Mouse (Mus musculus) MEL (cell line): ENCODE results near the gene Prkag2. TPM values are rescaled to one million over a fixed set of nuclear protein-coding genes. Genes with fewer than 3 reads are reported as not detected.

Experiments
- DNase-seq: peaks from one replicate; pipeline ENCODE4 v3.0.0; 2011; ENCODE audit warnings: low read depth, low spot score
- H3K27ac ChIP-seq: 2 replicates; pipeline ENCODE4 v1.5.1; 2012; ENCODE audit warnings: low read depth, mild to moderate bottlenecking, control low read depth, low read length, moderate library complexity; ENCODE audit not compliant: control insufficient read depth
- H3K27me3 ChIP-seq, 2 experiments: fragments of 150-350 bp in 1 of 2; sonication (generic) in 1 of 2; 2 replicates each; pipeline ENCODE4 v1.6.1; 2012; ENCODE audit warnings: low read length in 2 of 2, mild to moderate bottlenecking in 2 of 2, improper control_type of control experiment in 1 of 2, moderate library complexity in 1 of 2; ENCODE audit not compliant: insufficient read depth in 2 of 2, control insufficient read depth in 1 of 2
- H3K36me3 ChIP-seq, 2 experiments: 2 replicates each; pipeline ENCODE4 v1.6.1; 2012 to 2014; ENCODE audit warnings: low read length in 2 of 2, improper control_type of control experiment in 1 of 2, inconsistent platforms in 1 of 2, mild to moderate bottlenecking in 1 of 2; ENCODE audit not compliant: insufficient read depth in 2 of 2, control insufficient read depth in 1 of 2
- H3K4me1 ChIP-seq, 2 experiments: fragments of 150-350 bp in 1 of 2; sonication (generic) in 1 of 2; 2 replicates each; pipeline ENCODE4 v1.6.1; 2012; ENCODE audit warnings: low read length in 2 of 2, improper control_type of control experiment in 1 of 2, mild to moderate bottlenecking in 1 of 2; ENCODE audit not compliant: insufficient read depth in 2 of 2, control insufficient read depth in 1 of 2
- H3K4me3 ChIP-seq, 2 experiments: fragments of 150-350 bp in 1 of 2; sonication (generic) in 1 of 2; 2 replicates each; pipeline ENCODE4 v1.5.1; 2012; ENCODE audit warnings: low read depth in 2 of 2, low read length in 2 of 2, mild to moderate bottlenecking in 2 of 2, moderate library complexity in 2 of 2, control low read depth in 1 of 2, improper control_type of control experiment in 1 of 2; ENCODE audit not compliant: control insufficient read depth in 1 of 2, insufficient read depth in 1 of 2
- H3K79me2 ChIP-seq: 2 replicates; pipeline ENCODE4 v1.6.1; 2012; ENCODE audit warnings: mild to moderate bottlenecking, low read length, moderate library complexity; ENCODE audit not compliant: control insufficient read depth, poor library complexity, insufficient read depth
- H3K9ac ChIP-seq: 2 replicates; pipeline ENCODE4 v1.6.1; 2012; ENCODE audit warnings: low read depth, mild to moderate bottlenecking, control low read depth, low read length, moderate library complexity; ENCODE audit not compliant: control insufficient read depth, poor library complexity, severe bottlenecking
- H3K9me3 ChIP-seq: fragments of 150-350 bp; sonication (generic); replicated peaks from 2 replicates; pipeline ENCODE4 v1.6.1; 2012; ENCODE audit warnings: mild to moderate bottlenecking, low read length, improper control_type of control experiment, moderate library complexity; ENCODE audit not compliant: insufficient read depth
- BHLHE40 ChIP-seq: IDR thresholded peaks from 2 replicates; pipeline ENCODE4 v1.6.1; 2012; ENCODE audit warnings: low read depth, mild to moderate bottlenecking, inconsistent platforms, low read length, improper control_type of control experiment, borderline replicate concordance
- CHD2 ChIP-seq: IDR thresholded peaks from 2 replicates; pipeline ENCODE4 v1.6.1; 2011; ENCODE audit warnings: low read length, improper control_type of control experiment
- CTCF ChIP-seq, 3 experiments: IDR thresholded peaks in 2 of 3; conservative IDR thresholded peaks in 1 of 3; 2 replicates each; pipeline ENCODE4 v1.5.1; 2011 to 2012; ENCODE audit warnings: low read length in 3 of 3, low read depth in 2 of 3, mild to moderate bottlenecking in 2 of 3, improper control_type of control experiment in 1 of 3, inconsistent platforms in 1 of 3, mixed read lengths in 1 of 3, moderate library complexity in 1 of 3; ENCODE audit not compliant: control insufficient read depth in 1 of 3, insufficient read depth in 1 of 3, poor library complexity in 1 of 3, severe bottlenecking in 1 of 3
- EP300 ChIP-seq, 2 experiments: IDR thresholded peaks; 2 replicates each; pipeline ENCODE4 v1.6.1; 2011; ENCODE audit warnings: improper control_type of control experiment in 2 of 2, low read length in 2 of 2, low read depth in 1 of 2, mild to moderate bottlenecking in 1 of 2
- ETS1 ChIP-seq: IDR thresholded peaks from 2 replicates; pipeline ENCODE4 v1.6.1; 2012; ENCODE audit warnings: low read depth, mild to moderate bottlenecking, inconsistent platforms, low read length, improper control_type of control experiment, moderate library complexity
- GATA1 ChIP-seq: IDR thresholded peaks from 2 replicates; pipeline ENCODE4 v1.6.1; 2011; ENCODE audit warnings: low read depth, low read length, improper control_type of control experiment
- KAT2A ChIP-seq: conservative IDR thresholded peaks from 2 replicates; pipeline ENCODE4 v1.6.1; 2012; ENCODE audit warnings: low read depth, low read length, improper control_type of control experiment, inconsistent platforms
- MAX ChIP-seq: IDR thresholded peaks from 2 replicates; pipeline ENCODE4 v1.6.1; 2011; ENCODE audit warnings: low read length, improper control_type of control experiment
- MAZ ChIP-seq: IDR thresholded peaks from 2 replicates; pipeline ENCODE4 v1.6.1; 2012; ENCODE audit warnings: low read depth, mild to moderate bottlenecking, inconsistent platforms, low read length, improper control_type of control experiment
- MEF2A ChIP-seq: IDR thresholded peaks from 2 replicates; pipeline ENCODE4 v1.6.1; 2014; ENCODE audit warnings: low read depth, mild to moderate bottlenecking, inconsistent platforms, low read length, improper control_type of control experiment; ENCODE audit not compliant: poor library complexity, insufficient replicate concordance, severe bottlenecking; ENCODE audit errors: extremely low read depth
- MXI1 ChIP-seq: IDR thresholded peaks from 2 replicates; pipeline ENCODE4 v1.6.1; 2011; ENCODE audit warnings: mild to moderate bottlenecking, low read depth, low read length, improper control_type of control experiment
- MYC ChIP-seq: IDR thresholded peaks from 2 replicates; pipeline ENCODE4 v1.6.1; 2011; ENCODE audit warnings: low read depth, mild to moderate bottlenecking, low read length, improper control_type of control experiment, moderate library complexity
- NRF1 ChIP-seq: IDR thresholded peaks from 2 replicates; pipeline ENCODE4 v1.6.1; 2014; ENCODE audit warnings: low read depth, mild to moderate bottlenecking, inconsistent platforms, low read length, improper control_type of control experiment, moderate library complexity; ENCODE audit not compliant: poor library complexity, insufficient read depth, severe bottlenecking
- POLR2A ChIP-seq, 2 experiments: IDR thresholded peaks; 2 replicates each; pipeline ENCODE4 v1.6.1; 2011 to 2012; ENCODE audit warnings: low read length in 2 of 2, mild to moderate bottlenecking in 2 of 2, control low read depth in 1 of 2, improper control_type of control experiment in 1 of 2, low read depth in 1 of 2, moderate library complexity in 1 of 2; ENCODE audit not compliant: control insufficient read depth in 1 of 2, insufficient read depth in 1 of 2, poor library complexity in 1 of 2
- POLR2AphosphoS2 ChIP-seq: IDR thresholded peaks from 2 replicates; pipeline ENCODE4 v1.6.1; 2011; ENCODE audit warnings: low read length, improper control_type of control experiment
- POLR2AphosphoS5 ChIP-seq: IDR thresholded peaks from 2 replicates; pipeline ENCODE4 v1.6.1; 2012; ENCODE audit warnings: low read depth, borderline replicate concordance, mild to moderate bottlenecking, inconsistent platforms, low read length, moderate library complexity, mixed read lengths
- RCOR1 ChIP-seq: IDR thresholded peaks from 2 replicates; pipeline ENCODE4 v1.6.1; 2012; ENCODE audit warnings: low read depth, mild to moderate bottlenecking, inconsistent platforms, low read length, improper control_type of control experiment
- TAL1 ChIP-seq: IDR thresholded peaks from 2 replicates; pipeline ENCODE4 v1.6.1; 2012; ENCODE audit warnings: mild to moderate bottlenecking, inconsistent platforms, low read length, moderate library complexity, mixed read lengths
- TBP ChIP-seq: IDR thresholded peaks from 2 replicates; pipeline ENCODE4 v1.8.0; 2011; ENCODE audit warnings: low read depth, low read length, improper control_type of control experiment
- TCF12 ChIP-seq: IDR thresholded peaks from 2 replicates; pipeline ENCODE4 v1.6.1; 2014; ENCODE audit warnings: low read depth, mild to moderate bottlenecking, inconsistent platforms, low read length, improper control_type of control experiment, moderate library complexity
- USF1 ChIP-seq: IDR thresholded peaks from 2 replicates; pipeline ENCODE4 v1.6.1; 2014; ENCODE audit warnings: low read depth, mild to moderate bottlenecking, inconsistent platforms, low read length, improper control_type of control experiment, moderate library complexity
- USF2 ChIP-seq, 2 experiments: IDR thresholded peaks; 2 replicates each; pipeline ENCODE4 v1.6.1; 2011 to 2012; ENCODE audit warnings: improper control_type of control experiment in 2 of 2, low read length in 2 of 2, borderline replicate concordance in 1 of 2, inconsistent platforms in 1 of 2, low read depth in 1 of 2, mild to moderate bottlenecking in 1 of 2; ENCODE audit not compliant: insufficient read depth in 1 of 2
- ZC3H11A ChIP-seq: IDR thresholded peaks from 2 replicates; pipeline ENCODE4 v1.6.1; 2012; ENCODE audit warnings: low read depth, mild to moderate bottlenecking, inconsistent platforms, low read length, improper control_type of control experiment
- ZNF384 ChIP-seq: IDR thresholded peaks from 2 replicates; pipeline ENCODE4 v1.6.1; 2012; ENCODE audit warnings: low read depth, mild to moderate bottlenecking, inconsistent platforms, low read length, improper control_type of control experiment
- polyA plus RNA-seq, 2 experiments: library from polyadenylated mRNA; stranded (reverse) in 1 of 2; unstranded in 1 of 2; fragments of >175 nt in 1 of 2; fragments of >200 nt in 1 of 2; gene quantifications; 2 replicates each; pipeline versions ENCODE4 v1.2.1 to v1.2.4; 2012; ENCODE audit warnings: low replicate concordance in 2 of 2, low read depth in 1 of 2; ENCODE audit not compliant: insufficient read length in 2 of 2, insufficient read depth in 1 of 2, missing spikeins in 1 of 2
- total RNA-seq: library from RNA; depleted of rRNA; stranded (reverse); fragments of 300-350 nt; gene quantifications from 2 replicates; pipeline ENCODE4 v1.2.3, GENCODE M21; 2012

Gene Prkag2
- total and polyA plus RNA-seq, 3 experiments = 8.0 to 27.9 TPM; not detected in 1

DNA sequence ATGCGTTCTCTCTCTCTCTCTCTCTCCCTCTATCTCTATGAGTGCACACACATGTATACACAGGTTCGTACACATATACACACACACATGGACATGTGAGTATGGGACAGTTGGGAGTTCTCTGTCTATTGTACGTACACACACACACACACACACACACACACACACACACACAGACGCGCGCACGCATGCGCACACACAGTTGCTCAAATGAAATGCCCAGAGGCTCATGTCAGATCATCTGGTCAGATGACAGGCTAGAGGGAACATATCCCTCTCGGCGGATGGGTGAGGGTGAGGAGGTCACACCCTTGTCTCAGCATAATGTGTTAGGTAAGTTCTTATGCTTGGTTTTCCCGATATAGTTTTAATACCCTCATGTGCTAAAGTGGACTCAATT is 69.4 kb downstream of the Prkag2 start:
- Histone ChIP-seq H3K36me3 (peaks cover 0 to 16% of the 10 kb centered on the region in 2 experiments; a peak in 2 of 4 replicates), H3K27ac (peak overlapping the region; percentile 64), H3K79me2 (no peaks in the 10 kb centered on the region), H3K9me3 (no peaks in the 10 kb centered on the region), H3K4me1 (peaks cover 3 to 29% of the 10 kb centered on the region in 2 experiments), H3K4me3 (peak overlapping the region; percentile 27 to 34), H3K27me3 (no peaks in the 10 kb centered on the region), H3K9ac (peak overlapping the region; percentile 24)
- DNase-seq = peak; percentile 69
- TF ChIP-seq NRF1 (peak; percentile 76), POLR2AphosphoS2 (no peak), POLR2A (IDR thresholded peaks at IDR 0.05; ENCODE audit: control insufficient read depth in 1 of 2, insufficient read depth in 1 of 2, low read depth in 1 of 2, low read length in 2 of 2, poor library complexity in 1 of 2) (peak in 1 of 2 experiments; percentile 12; a peak in 1 of 4 replicates), CHD2 (no peak), CTCF (IDR thresholded peaks at IDR 0.05 in 2 of 3, conservative IDR thresholded peaks at IDR 0.05 in 1 of 3; ENCODE audit: control insufficient read depth in 1 of 3, insufficient read depth in 1 of 3, low read depth in 2 of 3, low read length in 3 of 3, poor library complexity in 1 of 3, severe bottlenecking in 1 of 3) (no peak), KAT2A (no peak), ZC3H11A (no peak), USF2 (IDR thresholded peaks at IDR 0.05; ENCODE audit: borderline replicate concordance in 1 of 2, insufficient read depth in 1 of 2, low read depth in 1 of 2, low read length in 2 of 2) (no peak), TCF12 (no peak), TBP (0 out of 2 replicates have a peak, but pooled peaks have one; percentile 19), POLR2AphosphoS5 (no peak), MYC (no peak), ETS1 (no peak), USF1 (0 out of 2 replicates have a peak, but pooled peaks have one; percentile 8), MXI1 (no peak; the same call in 1 of the 2 replicates), BHLHE40 (no peak)

DNA sequence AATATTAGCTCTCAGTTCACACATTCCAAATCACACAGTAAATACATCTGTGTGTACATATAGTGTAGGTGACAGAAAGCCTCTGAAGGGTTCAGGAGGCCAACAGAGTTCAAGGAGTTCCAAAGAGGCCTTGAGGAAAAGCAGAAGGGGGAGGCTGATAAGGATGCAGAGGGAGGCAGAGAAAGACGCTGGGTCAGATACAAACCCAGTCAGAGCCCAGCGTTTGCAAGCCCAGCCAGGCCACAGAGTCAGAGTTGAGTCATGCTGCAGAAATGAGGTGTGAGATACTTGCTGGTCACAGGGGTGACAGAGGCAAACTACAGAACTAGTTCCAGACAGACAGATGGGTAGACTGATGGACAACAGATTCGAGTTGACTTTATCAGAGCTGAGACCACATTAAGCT is 70.2 kb downstream of the Prkag2 start:
- Histone ChIP-seq H3K36me3 (peaks cover 0 to 10% of the 10 kb centered on the region in 2 experiments; a peak in 2 of 4 replicates), H3K79me2 (no peaks in the 10 kb centered on the region)
- TF ChIP-seq TAL1 = peak; percentile 92
- no peak for TF ChIP-seq ZNF384
- peak; percentile 74 to 76 for TF ChIP-seq EP300 (IDR thresholded peaks at IDR 0.05; ENCODE audit: low read depth in 1 of 2, low read length in 2 of 2)
- TF ChIP-seq KAT2A = no peak
- TF ChIP-seq POLR2AphosphoS5 = no peak
- TF ChIP-seq MAX = 0 out of 2 replicates have a peak, but pooled peaks have one; percentile 47
- 0 out of 2 replicates have a peak, but pooled peaks have one; percentile 38 for TF ChIP-seq RCOR1
- peak; percentile 85 for TF ChIP-seq GATA1
- TF ChIP-seq MYC = peak; percentile 22; the same call in 1 of the 2 replicates
- no peak for TF ChIP-seq NRF1
- TF ChIP-seq TCF12 = peak; percentile 75
- no peak for TF ChIP-seq CHD2
- no peak for TF ChIP-seq MEF2A
- no peak for TF ChIP-seq MAZ
- TF ChIP-seq, all 39 proteins: peak for 7
- H3K4me1 ChIP-seq = peaks cover 3 to 21% of the 10 kb centered on the region in 2 experiments
- no peaks in the 10 kb centered on the region for H3K27me3 ChIP-seq
- H3K27ac ChIP-seq = peak overlapping the region; percentile 64
- peak; percentile 88 for DNase-seq
- no peak overlapping the region for H3K4me3 ChIP-seq
- H3K9ac ChIP-seq = no peak overlapping the region
- H3K9me3 ChIP-seq = no peaks in the 10 kb centered on the region
